Comparison of ENCODE assay signal across 9 mouse cellular contexts in the genomic region with DNA sequence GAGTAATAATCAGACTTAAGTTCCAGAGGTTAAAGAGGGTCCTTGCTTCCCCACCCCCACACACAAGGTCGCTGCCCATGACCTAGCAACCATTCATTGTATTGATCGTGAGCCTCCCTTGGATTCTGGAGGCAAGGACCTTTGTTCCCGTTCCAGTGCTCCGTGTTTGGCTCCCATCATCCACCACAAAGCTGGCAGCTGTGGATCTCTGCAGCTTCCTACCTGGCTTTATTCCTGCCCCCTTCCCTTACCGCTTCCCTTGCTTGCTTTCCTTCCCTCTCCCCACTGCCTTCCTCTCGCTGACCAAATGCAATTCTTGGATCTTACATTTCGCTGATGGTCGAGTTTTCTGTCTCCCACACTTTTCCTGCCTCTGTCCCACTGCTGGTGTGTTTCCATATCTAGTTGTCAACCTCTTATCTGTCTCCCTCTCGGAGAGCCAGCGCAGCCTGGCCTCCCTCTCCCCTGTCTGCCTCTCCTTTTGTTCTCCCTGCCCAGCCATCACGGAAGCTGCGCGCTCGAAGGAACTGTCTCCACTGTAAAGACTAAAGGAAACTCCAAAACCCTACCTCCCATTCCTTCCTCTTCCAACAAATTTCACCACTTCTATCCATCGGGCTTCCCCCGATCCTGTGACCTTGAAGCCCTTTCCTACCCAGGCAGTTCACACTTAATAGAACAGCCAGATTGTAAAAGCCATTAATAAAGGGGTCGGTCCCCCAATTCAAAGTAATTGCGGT. TPM values are rescaled to one million over a fixed set of nuclear protein-coding genes. Genes with fewer than 3 reads are reported as not detected.
DNase-seq lines count a peak whose midpoint lies in the region; ATAC-seq and TF ChIP-seq lines count a peak whose summit lies in the region.
"Had no signal": no experiment of that assay in that cellular context is flagged by ENCODE, and none has a peak within 500 bp of the region (broad histone marks: within the 10 kb centered on the region; RNA-seq: fewer than 3 reads in every experiment).

No protein-coding gene starts in this region.

- 3% methylated on average over 18 of the region's 18 CpGs for WGBS in forebrain, embryonic 11.5 days
- WGBS in limb, embryonic 12.5 days, result 6% methylated on average over 18 of the region's 18 CpGs
- 43% methylated on average over 18 of the region's 18 CpGs for WGBS in olfactory bulb, adult 2 months
- WGBS in thymus, adult 2 months, result 81% methylated on average over 18 of the region's 18 CpGs

- H3K27ac ChIP-seq in forebrain, embryonic 11.5 days (ENCODE audit: low read depth, low read length), result peak overlapping the region; percentile 77
- H3K27ac ChIP-seq in limb, embryonic 12.5 days, result peak overlapping the region; percentile 98
- H3K27ac ChIP-seq in olfactory bulb, adult 2 months (ENCODE audit: insufficient read depth, low read depth, low read length), result peak overlapping the region; percentile 16; the same call in 1 of the 2 replicates
- no peak overlapping the region for H3K27ac ChIP-seq in thymus, adult 2 months (ENCODE audit: control insufficient read depth, insufficient read depth, low read length)
- H3K27ac ChIP-seq: macrophage had no signal

- peak overlapping the region; percentile 69 for H3K4me2 ChIP-seq in forebrain, embryonic 11.5 days (ENCODE audit: low read depth, low read length, severe bottlenecking)
- H3K4me2 ChIP-seq in limb, embryonic 12.5 days, result peak overlapping the region; percentile 95

- H3K27me3 ChIP-seq in forebrain, embryonic 11.5 days (ENCODE audit: control insufficient read depth, insufficient read depth, low read length), result no peaks in the 10 kb centered on the region
- no peaks in the 10 kb centered on the region for H3K27me3 ChIP-seq in limb, embryonic 12.5 days
- peaks cover 6% of the 10 kb centered on the region; the same call in 1 of the 2 replicates for H3K27me3 ChIP-seq in thymus, adult 2 months (ENCODE audit: control insufficient read depth, insufficient read depth, low read length)

- H3K9me3 ChIP-seq in forebrain, embryonic 11.5 days (ENCODE audit: control insufficient read depth, low read length), result no peaks in the 10 kb centered on the region
- H3K9me3 ChIP-seq in limb, embryonic 12.5 days, result no peaks in the 10 kb centered on the region

- peaks cover 24% of the 10 kb centered on the region for H3K4me1 ChIP-seq in forebrain, embryonic 11.5 days (replicated peaks; ENCODE audit: control insufficient read depth, insufficient read depth, low read length)
- peaks cover 46% of the 10 kb centered on the region for H3K4me1 ChIP-seq in limb, embryonic 12.5 days (replicated peaks)
- H3K4me1 ChIP-seq in olfactory bulb, adult 2 months (ENCODE audit: control insufficient read depth, insufficient read depth, low read length), result peaks cover 18% of the 10 kb centered on the region
- peaks cover 27% of the 10 kb centered on the region for H3K4me1 ChIP-seq in thymus, adult 2 months (replicated peaks; ENCODE audit: control insufficient read depth, insufficient read depth, low read length)

- TF ChIP-seq POLR2A in olfactory bulb, adult 2 months (IDR thresholded peaks at IDR 0.05; ENCODE audit: insufficient read depth, low read depth, low read length), result no peak
- TF ChIP-seq POLR2A in thymus, adult 2 months (IDR thresholded peaks at IDR 0.05; ENCODE audit: control insufficient read depth, extremely low read depth, insufficient read depth, low read length, poor library complexity), result no peak

- DNase-seq in kidney, postnatal 4 days, result peak; percentile 53 to 66
- no peak for DNase-seq in kidney, postnatal 36 days
- DNase-seq in forebrain, embryonic 11.5 days (ENCODE audit: low spot score), result no peak
- no peak for DNase-seq in thymus, adult 2 months
- DNase-seq in urinary bladder, adult 18-20 months (ENCODE audit: low spot score in 2 of 2), result no peak

- peak overlapping the region; percentile 75 for H3K9ac ChIP-seq in forebrain, embryonic 11.5 days (ENCODE audit: low read length)
- H3K9ac ChIP-seq in limb, embryonic 12.5 days (replicated peaks), result peak overlapping the region; percentile 99

- no peak for TF ChIP-seq CTCF in olfactory bulb, adult 2 months (IDR thresholded peaks at IDR 0.05; ENCODE audit: insufficient read depth, low read depth, low read length)
- TF ChIP-seq CTCF in thymus, adult 2 months (IDR thresholded peaks at IDR 0.05; ENCODE audit: borderline replicate concordance, control insufficient read depth, extremely low read depth, insufficient read depth, low read length, poor library complexity), result no peak

- H3K4me3 ChIP-seq in forebrain, embryonic 11.5 days (ENCODE audit: low read depth, low read length), result peak overlapping the region; percentile 49
- H3K4me3 ChIP-seq in limb, embryonic 12.5 days (replicated peaks), result peak overlapping the region; percentile 88
- H3K4me3 ChIP-seq in olfactory bulb, adult 2 months (ENCODE audit: insufficient read depth, low read depth, low read length), result peak overlapping the region; percentile 46; the same call in 1 of the 2 replicates
- H3K4me3 ChIP-seq in thymus, adult 2 months (ENCODE audit: control insufficient read depth, insufficient read depth, low read length), result no peak overlapping the region

- H3K36me3 ChIP-seq in forebrain, embryonic 11.5 days (ENCODE audit: control insufficient read depth, insufficient read depth, low read length), result no peaks in the 10 kb centered on the region
- peaks cover 29% of the 10 kb centered on the region for H3K36me3 ChIP-seq in limb, embryonic 12.5 days
- no peaks in the 10 kb centered on the region for H3K36me3 ChIP-seq in thymus, adult 2 months (ENCODE audit: control insufficient read depth, insufficient read depth, low read length)

- 0 out of 2 replicates have a peak, but pooled peaks have one; percentile 19 for ATAC-seq in forebrain, embryonic 11.5 days (replicated peaks; ENCODE audit: low FRiP score)
- no peak for ATAC-seq in limb, embryonic 12.5 days (ENCODE audit: insufficient number of reproducible peaks, insufficient read depth, low FRiP score, low TSS enrichment, low read depth)
- no peak for ATAC-seq in activated CD4-positive, CD25-positive, alpha-beta regulatory T cell, adult 4 months

RNA-seq across cellular contexts. Expression of gene Mmp14, which starts 0.8 kb away (rescaled TPM):
- 70.7 and 71.6 TPM in 2 replicates for polyA plus RNA-seq in forebrain, embryonic 11.5 days (2014; fragmentation: Nextera tagmentation; extraction: Ambion mirVana)
- 149 and 176 TPM in 2 replicates for polyA plus RNA-seq in limb, embryonic 12.5 days (2016; fragmentation: Nextera tagmentation; extraction: Ambion mirVana)
- polyA plus RNA-seq in olfactory bulb, adult 2 months (2012; ENCODE audit: insufficient read depth, insufficient read length, low replicate concordance, missing spikeins), result not detected in 2 replicates
- polyA plus RNA-seq in thymus, adult 2 months (2012; rRNA removed), result 76.5 and 89.3 TPM in 2 replicates
- under 1 TPM; 0.24 to 0.25 TPM for polyA plus RNA-seq in activated CD4-positive, CD25-positive, alpha-beta regulatory T cell, adult 4 months (2017; shearing (Covaris generic))

RNA-seq across cellular contexts. Expression of gene Mrpl52, which starts 3.9 kb away (rescaled TPM):
- polyA plus RNA-seq in forebrain, embryonic 11.5 days (2014; fragmentation: Nextera tagmentation; extraction: Ambion mirVana), result 220 and 221 TPM in 2 replicates
- polyA plus RNA-seq in limb, embryonic 12.5 days (2016; fragmentation: Nextera tagmentation; extraction: Ambion mirVana), result 259 and 277 TPM in 2 replicates
- not detected in 2 replicates for polyA plus RNA-seq in olfactory bulb, adult 2 months (2012; ENCODE audit: insufficient read depth, insufficient read length, low replicate concordance, missing spikeins)
- polyA plus RNA-seq in thymus, adult 2 months (2012; rRNA removed), result 211 and 214 TPM in 2 replicates
- 100 to 1,000 TPM; 315 to 319 TPM for polyA plus RNA-seq in activated CD4-positive, CD25-positive, alpha-beta regulatory T cell, adult 4 months (2017; shearing (Covaris generic))

RNA-seq across cellular contexts. Expression of gene Slc7a7, which starts 13.0 kb away (rescaled TPM):
- polyA plus RNA-seq in forebrain, embryonic 11.5 days (2014; fragmentation: Nextera tagmentation; extraction: Ambion mirVana), result 4.5 and 5.0 TPM in 2 replicates
- polyA plus RNA-seq in limb, embryonic 12.5 days (2016; fragmentation: Nextera tagmentation; extraction: Ambion mirVana), result 3.3 and 5.1 TPM in 2 replicates
- not detected in 2 replicates for polyA plus RNA-seq in olfactory bulb, adult 2 months (2012; ENCODE audit: insufficient read depth, insufficient read length, low replicate concordance, missing spikeins)
- 24.2 and 29.3 TPM in 2 replicates for polyA plus RNA-seq in thymus, adult 2 months (2012; rRNA removed)
- polyA plus RNA-seq in activated CD4-positive, CD25-positive, alpha-beta regulatory T cell, adult 4 months (2017; shearing (Covaris generic)), result 1 to 10 TPM in 1 of 2 experiments, under 1 TPM in 1; 0.54 to 1.1 TPM

RNA-seq across cellular contexts. Expression of gene Lrp10, which starts 33.4 kb away (rescaled TPM):
- polyA plus RNA-seq in forebrain, embryonic 11.5 days (2014; fragmentation: Nextera tagmentation; extraction: Ambion mirVana), result 28.8 and 29.9 TPM in 2 replicates
- 28.3 and 28.7 TPM in 2 replicates for polyA plus RNA-seq in limb, embryonic 12.5 days (2016; fragmentation: Nextera tagmentation; extraction: Ambion mirVana)
- polyA plus RNA-seq in olfactory bulb, adult 2 months (2012; ENCODE audit: insufficient read depth, insufficient read length, low replicate concordance, missing spikeins), result not detected in 2 replicates
- polyA plus RNA-seq in thymus, adult 2 months (2012; rRNA removed), result 308 and 317 TPM in 2 replicates
- 10 to 100 TPM; 57.4 to 62.2 TPM for polyA plus RNA-seq in activated CD4-positive, CD25-positive, alpha-beta regulatory T cell, adult 4 months (2017; shearing (Covaris generic))

RNA-seq across cellular contexts. Expression of gene Rem2, which starts 45.3 kb away (rescaled TPM):
- 18.8 and 19.8 TPM in 2 replicates for polyA plus RNA-seq in forebrain, embryonic 11.5 days (2014; fragmentation: Nextera tagmentation; extraction: Ambion mirVana)
- 4.3 and 5.0 TPM in 2 replicates for polyA plus RNA-seq in limb, embryonic 12.5 days (2016; fragmentation: Nextera tagmentation; extraction: Ambion mirVana)
- polyA plus RNA-seq in olfactory bulb, adult 2 months (2012; ENCODE audit: insufficient read depth, insufficient read length, low replicate concordance, missing spikeins), result not detected in 2 replicates
- 0.82 and 1.00 TPM in 2 replicates for polyA plus RNA-seq in thymus, adult 2 months (2012; rRNA removed)
- under 1 TPM; 0.57 TPM for polyA plus RNA-seq in activated CD4-positive, CD25-positive, alpha-beta regulatory T cell, adult 4 months (2017; shearing (Covaris generic))
- polyA plus RNA-seq: macrophage had no signal

Comparison
In these comparisons a context has a peak if more than half of its experiments do, and no peak if none do; other contexts are left out.
1. DNase-seq: peak in kidney, postnatal 4 days (2 of 2); none in kidney, postnatal 36 days (0 of 2), forebrain, embryonic 11.5 days (single experiment), thymus, adult 2 months (single experiment) and urinary bladder, adult 18-20 months (0 of 2).
2. RNA of gene Mmp14, which starts 0.8 kb away (polyA plus RNA-seq): 149 to 176 TPM in limb, embryonic 12.5 days, 76.5 to 89.3 TPM in thymus, adult 2 months and 70.7 to 71.6 TPM in forebrain, embryonic 11.5 days; 0.24 to 0.25 TPM in activated CD4-positive, CD25-positive, alpha-beta regulatory T cell, adult 4 months and not detected in olfactory bulb, adult 2 months; every median in the first group is over 10 times any median in the second.
3. RNA of gene Mrpl52, which starts 3.9 kb away (polyA plus RNA-seq): 315 to 319 TPM in activated CD4-positive, CD25-positive, alpha-beta regulatory T cell, adult 4 months, 259 to 277 TPM in limb, embryonic 12.5 days, 220 to 221 TPM in forebrain, embryonic 11.5 days and 211 to 214 TPM in thymus, adult 2 months; not detected in olfactory bulb, adult 2 months; every median in the first group is over 100 times any median in the second.